ENCODE assay signal across 25 mouse cellular contexts in the genomic region with DNA sequence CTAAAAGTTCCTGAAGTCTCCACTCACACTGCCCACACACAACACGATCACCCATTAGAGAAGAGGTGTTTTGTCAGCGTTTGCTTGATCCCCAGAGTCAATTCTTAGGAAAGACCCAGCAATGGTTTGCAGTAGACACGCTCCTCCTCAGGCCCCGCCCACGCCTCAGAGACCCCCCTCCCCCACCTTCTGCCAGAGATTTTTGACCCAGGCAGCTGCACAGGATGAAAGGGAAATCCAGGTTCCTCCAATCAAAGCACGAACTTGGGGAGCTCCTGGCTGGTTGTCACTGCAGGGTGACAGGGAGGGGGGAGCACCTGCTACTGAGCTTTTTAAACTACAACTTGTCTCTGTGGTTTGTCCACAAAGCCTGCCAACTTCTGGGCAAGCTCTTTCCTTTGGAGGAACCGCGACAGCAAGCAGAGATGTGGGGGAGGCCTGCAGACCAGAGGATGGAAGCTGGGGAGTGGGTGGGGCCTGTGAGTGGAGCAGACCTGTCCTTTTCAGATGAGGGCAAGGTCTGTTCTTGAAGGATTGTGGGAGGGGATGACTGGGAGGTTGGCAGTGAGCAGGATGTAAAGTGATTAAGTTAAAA.
DNase-seq lines count a peak whose midpoint lies in the region; ATAC-seq and TF ChIP-seq lines count a peak whose summit lies in the region.
"Had no signal": no experiment of that assay in that cellular context is flagged by ENCODE, and none has a peak within 500 bp of the region (broad histone marks: within the 10 kb centered on the region; RNA-seq: fewer than 3 reads in every experiment).

No protein-coding gene starts in this region.

- H3K4me3 ChIP-seq in forebrain, embryonic 10.5 days: no peak overlapping the region
- H3K4me3 ChIP-seq in forebrain, postnatal 0 days (ENCODE audit: low read depth, low read length): no peak overlapping the region
- no peak overlapping the region for H3K4me3 ChIP-seq in heart, embryonic 12.5 days
- H3K4me3 ChIP-seq: embryonic facial prominence, embryonic 12.5 days; forebrain, embryonic 15.5 days; hindbrain, embryonic 12.5 days; intestine, embryonic 15.5 days; limb, embryonic 12.5 days; lung, embryonic 15.5 days; neural tube, embryonic 12.5 days had no signal

- H3K9ac ChIP-seq in forebrain, postnatal 0 days: no peak overlapping the region
- H3K9ac ChIP-seq in heart, embryonic 12.5 days: no peak overlapping the region
- H3K9ac ChIP-seq: embryonic facial prominence, embryonic 12.5 days; forebrain, embryonic 15.5 days; hindbrain, embryonic 12.5 days; intestine, embryonic 15.5 days; limb, embryonic 12.5 days; liver, embryonic 14.5 days; lung, embryonic 15.5 days; neural tube, embryonic 12.5 days had no signal

- H3K36me3 ChIP-seq in forebrain, embryonic 10.5 days (replicated peaks): no peaks in the 10 kb centered on the region
- H3K36me3 ChIP-seq in forebrain, postnatal 0 days (ENCODE audit: insufficient read depth): no peaks in the 10 kb centered on the region
- no peaks in the 10 kb centered on the region for H3K36me3 ChIP-seq in heart, embryonic 12.5 days
- H3K36me3 ChIP-seq: embryonic facial prominence, embryonic 12.5 days; forebrain, embryonic 15.5 days; hindbrain, embryonic 12.5 days; intestine, embryonic 15.5 days; limb, embryonic 12.5 days; lung, embryonic 15.5 days; neural tube, embryonic 12.5 days had no signal

- no peak for DNase-seq in forebrain, embryonic 10.5 days (ENCODE audit: extremely low spot score, low spot score)
- no peak for DNase-seq in forebrain, postnatal 0 days
- DNase-seq in 416B (ENCODE audit: low read depth): peak; percentile 58
- DNase-seq in ZHBTc4 (ENCODE audit: low read depth, low spot score): peak; percentile 81
- DNase-seq in lung, postnatal 36 days: no peak
- DNase-seq in left cerebral cortex, adult 8-10 months (ENCODE audit: low spot score in 2 of 2): no peak
- DNase-seq: adrenal gland, postnatal 25 days; cerebellum, adult 18-20 months; cerebellum, postnatal 25 days; gastrocnemius, postnatal 36 days; kidney, adult 9 months; kidney, postnatal 36 days; midbrain, embryonic 14.5 days; right cerebral cortex, adult 18-20 months had no signal

- ATAC-seq in forebrain, postnatal 0 days: no peak
- ATAC-seq in hematopoietic stem cell, adult 5-6 weeks (replicated peaks in 1 of 2; ENCODE audit: insufficient read depth in 1 of 2, low FRiP score in 2 of 2, low TSS enrichment in 1 of 2, low read depth in 1 of 2, poor library complexity in 2 of 2, severe bottlenecking in 2 of 2): peak; percentile 87 to 90
- ATAC-seq in heart, embryonic 12.5 days (ENCODE audit: insufficient number of reproducible peaks, low FRiP score): no peak
- ATAC-seq: forebrain, embryonic 15.5 days; intestine, embryonic 15.5 days had no signal

- H3K9me3 ChIP-seq in forebrain, embryonic 10.5 days: peaks cover 5% of the 10 kb centered on the region; the same call in 1 of the 2 replicates
- H3K9me3 ChIP-seq in forebrain, postnatal 0 days (ENCODE audit: low read length): no peaks in the 10 kb centered on the region
- H3K9me3 ChIP-seq in heart, embryonic 12.5 days (replicated peaks): 0 out of 2 replicates have a peak, but pooled peaks cover 4% of the 10 kb centered on the region
- H3K9me3 ChIP-seq: embryonic facial prominence, embryonic 12.5 days; forebrain, embryonic 15.5 days; intestine, embryonic 15.5 days; lung, embryonic 15.5 days had no signal

- H3K4me1 ChIP-seq in forebrain, embryonic 10.5 days: peaks cover 19% of the 10 kb centered on the region
- H3K4me1 ChIP-seq in forebrain, postnatal 0 days (ENCODE audit: insufficient read depth): no peaks in the 10 kb centered on the region
- no peaks in the 10 kb centered on the region for H3K4me1 ChIP-seq in heart, embryonic 12.5 days (replicated peaks)
- H3K4me1 ChIP-seq: forebrain, embryonic 15.5 days; intestine, embryonic 15.5 days; lung, embryonic 15.5 days had no signal

- H3K27ac ChIP-seq in forebrain, embryonic 10.5 days: 0 out of 2 replicates have a peak overlapping the region, but pooled peaks have one; percentile 65
- no peak overlapping the region for H3K27ac ChIP-seq in forebrain, postnatal 0 days (ENCODE audit: low read depth, low read length)
- no peak overlapping the region for H3K27ac ChIP-seq in heart, embryonic 12.5 days (ENCODE audit: poor library complexity, severe bottlenecking)
- H3K27ac ChIP-seq: embryonic facial prominence, embryonic 12.5 days; forebrain, embryonic 15.5 days; hindbrain, embryonic 12.5 days; intestine, embryonic 15.5 days; limb, embryonic 12.5 days; liver, embryonic 14.5 days; lung, embryonic 15.5 days; macrophage; neural tube, embryonic 12.5 days had no signal

- TF ChIP-seq CTCF in forebrain, postnatal 0 days (IDR thresholded peaks at IDR 0.05; ENCODE audit: low read depth): no peak

- 34% methylated on average over 8 of the region's 8 CpGs for WGBS in forebrain, embryonic 10.5 days
- 24% methylated on average over 8 of the region's 8 CpGs for WGBS in forebrain, postnatal 0 days
- 26% methylated on average over 8 of the region's 8 CpGs for WGBS in heart, embryonic 12.5 days

- no peaks in the 10 kb centered on the region for H3K27me3 ChIP-seq in forebrain, embryonic 10.5 days (ENCODE audit: poor library complexity, severe bottlenecking)
- H3K27me3 ChIP-seq in forebrain, postnatal 0 days (ENCODE audit: insufficient read depth, low read length): no peaks in the 10 kb centered on the region
- no peaks in the 10 kb centered on the region for H3K27me3 ChIP-seq in heart, embryonic 12.5 days (replicated peaks)
- H3K27me3 ChIP-seq: embryonic facial prominence, embryonic 12.5 days; forebrain, embryonic 15.5 days; intestine, embryonic 15.5 days; limb, embryonic 12.5 days; lung, embryonic 15.5 days; neural tube, embryonic 12.5 days had no signal

- no peak overlapping the region for H3K4me2 ChIP-seq in forebrain, postnatal 0 days (ENCODE audit: low read depth)
- no peak overlapping the region for H3K4me2 ChIP-seq in heart, embryonic 12.5 days
- H3K4me2 ChIP-seq: embryonic facial prominence, embryonic 12.5 days; forebrain, embryonic 15.5 days; hindbrain, embryonic 12.5 days; intestine, embryonic 15.5 days; limb, embryonic 12.5 days; lung, embryonic 15.5 days; neural tube, embryonic 12.5 days had no signal

Comparison
In these comparisons a context has a peak if more than half of its experiments do, and no peak if none do; other contexts are left out.
1. DNase-seq: peak in 416B (single experiment) and ZHBTc4 (single experiment); none in forebrain, embryonic 10.5 days (single experiment), forebrain, postnatal 0 days (single experiment), lung, postnatal 36 days (single experiment) and left cerebral cortex, adult 8-10 months (0 of 2).
2. ATAC-seq: peak in hematopoietic stem cell, adult 5-6 weeks (2 of 2); none in forebrain, postnatal 0 days (single experiment) and heart, embryonic 12.5 days (single experiment).